Mouse (Mus musculus) cerebellum, postnatal 25 days (tissue): ENCODE data around the gene Tnfaip8l3.
A peak's percentile ranks its signal among the peaks of the same experiment; 100 is the strongest.
"Not testable (repeated sequence)": the region's sequence is repeated elsewhere in the genome, so short reads cannot be mapped to it uniquely, and the experiment has no call there.

ENCODE experiments used
- DNase-seq, 2 experiments: peaks; one replicate each; pipeline ENCODE4 v3.0.0; 2021; ENCODE audit warnings: mixed read lengths in 2 of 2

Tnfaip8l3 gene

GRCm38 (mm10) chr9:54068032-54068649, at the start of gene Tnfaip8l3:
Gene Tnfaip8l3, minus strand, starts transcription at chr9:54068388.
- peak; percentile 31 to 49 for DNase-seq

GRCm38 (mm10) chr9:54112726-54113125, 44.5 kb upstream of the Tnfaip8l3 start:
- peak in 1 of 2 experiments; percentile 17 for DNase-seq

DNA sequence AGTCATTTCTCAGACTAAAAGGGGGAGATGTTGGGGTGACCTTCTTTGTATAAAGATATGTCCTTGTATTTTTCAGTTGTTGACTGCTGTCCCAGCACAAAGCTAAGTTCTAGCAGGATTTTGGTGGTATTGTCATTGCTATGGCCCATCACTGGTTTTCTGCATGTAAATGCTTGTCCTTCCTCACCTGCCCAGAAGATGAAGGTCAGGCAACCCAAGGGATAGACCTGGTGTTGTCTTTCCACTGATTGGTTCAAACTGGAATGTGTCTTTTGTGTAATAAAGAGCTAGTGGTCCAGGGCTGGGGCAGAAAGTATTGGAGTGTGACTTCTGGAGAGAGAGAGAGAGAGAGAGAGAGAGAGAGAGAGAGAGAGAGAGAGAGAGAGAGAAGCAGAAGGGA, 30.4 kb upstream of the Tnfaip8l3 start:
- DNase-seq, result no peak

DNA sequence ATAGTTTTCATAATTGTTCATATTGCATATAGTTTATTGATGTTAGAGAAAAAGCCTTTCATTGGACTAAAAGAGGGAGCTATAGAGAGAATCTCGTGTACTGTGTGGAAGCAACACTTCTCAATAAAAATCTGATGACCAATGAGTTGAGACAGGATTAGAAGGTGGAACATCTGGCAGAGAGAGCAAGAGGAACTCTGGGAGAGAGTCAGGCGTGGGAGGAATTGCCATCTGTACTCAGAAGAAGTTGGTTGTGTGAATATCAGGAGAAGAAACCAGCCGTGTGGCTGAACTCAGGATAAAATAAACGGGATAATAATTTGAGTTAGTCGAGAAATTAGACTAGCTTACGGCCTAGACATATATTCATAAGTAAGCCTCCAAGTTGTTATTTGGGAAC, 28.9 kb upstream of the Tnfaip8l3 start:
- no peak for DNase-seq

- no peak for DNase-seq
Measured at GRCm38 (mm10) chr9:54084245-54084644, 16.1 kb upstream of the Tnfaip8l3 start.

- no peak for DNase-seq
Measured at GRCm38 (mm10) chr9:54077740-54078139, 9.6 kb upstream of the Tnfaip8l3 start.

DNA sequence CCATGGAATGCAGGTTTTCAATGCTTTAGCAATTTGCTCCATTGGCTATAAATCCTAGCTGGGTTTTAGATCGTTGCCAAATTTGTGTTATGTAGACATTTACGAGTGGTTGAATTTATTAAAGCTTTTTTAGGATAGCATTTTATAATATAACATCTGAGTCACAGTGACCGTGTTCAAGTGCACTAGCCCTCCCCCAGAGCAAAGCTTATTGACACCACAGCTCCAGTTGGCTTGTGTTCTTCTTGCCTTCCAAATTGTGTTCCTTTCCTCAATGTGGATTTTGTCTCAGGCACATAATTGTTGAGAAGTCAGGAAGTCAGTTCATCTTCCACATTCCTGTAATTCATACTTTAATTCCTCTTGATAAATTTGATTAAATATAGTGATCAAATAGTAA, 6.7 kb upstream of the Tnfaip8l3 start:
- no peak for DNase-seq

GRCm38 (mm10) chr9:54073688-54074087, 5.5 kb upstream of the Tnfaip8l3 start:
- DNase-seq, result no peak

DNA sequence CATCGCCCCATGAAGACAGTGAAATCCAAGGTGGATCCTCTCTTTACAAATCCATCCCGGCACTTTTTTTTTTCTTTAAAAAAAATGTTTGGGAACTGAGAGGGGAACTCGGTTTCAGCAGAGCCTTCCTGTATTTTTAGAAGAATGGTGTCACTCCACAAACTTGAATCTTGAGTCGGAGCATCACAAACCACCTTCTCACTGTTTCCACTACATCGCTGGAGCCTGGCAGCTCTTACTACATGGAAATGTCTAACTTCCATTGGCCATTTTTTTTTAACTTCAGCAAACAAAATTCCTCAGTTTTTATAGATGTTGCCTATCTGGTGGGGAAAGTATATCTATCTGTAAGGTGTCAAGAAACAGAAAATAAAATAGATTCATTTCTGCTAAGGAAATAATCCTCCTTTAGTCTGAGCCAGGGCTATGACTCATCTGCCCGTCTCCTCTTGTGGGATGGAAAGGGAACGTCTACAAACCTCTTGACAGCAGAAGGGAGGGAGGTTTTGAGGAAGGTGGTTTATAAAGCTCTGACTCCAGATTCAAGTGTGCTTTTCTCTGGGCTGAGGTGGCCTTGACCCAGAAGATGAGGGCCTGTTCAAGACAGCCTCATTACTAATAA, 3.4 kb upstream of the Tnfaip8l3 start:
- DNase-seq, result no peak

GRCm38 (mm10) chr9:54069204-54069603, 1.0 kb upstream of the Tnfaip8l3 start:
- DNase-seq, result no peak

- peak; percentile 72 to 83 for DNase-seq
Measured at GRCm38 (mm10) chr9:54068777-54069176, 589 bp upstream of the Tnfaip8l3 start.

DNA sequence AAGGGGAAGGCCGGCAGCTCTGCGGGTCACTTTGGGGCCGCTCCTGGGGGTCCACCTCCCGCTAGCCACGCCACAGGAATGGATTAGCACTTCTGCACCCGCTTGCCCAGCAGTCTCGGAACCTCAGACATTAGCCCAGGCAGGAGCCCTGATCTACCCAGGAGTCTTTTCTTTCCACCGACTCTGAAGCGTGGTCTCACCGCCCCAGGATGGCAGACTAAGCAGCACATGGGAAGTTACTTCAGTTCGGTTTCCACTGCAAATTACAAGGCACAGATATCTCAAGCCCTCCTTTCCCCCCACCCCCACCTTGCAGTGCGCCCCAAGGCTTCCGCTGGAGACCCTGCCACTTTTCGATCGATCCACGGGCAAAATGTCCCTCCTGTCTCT, 551 bp downstream of the Tnfaip8l3 start:
- DNase-seq, result no peak

DNA sequence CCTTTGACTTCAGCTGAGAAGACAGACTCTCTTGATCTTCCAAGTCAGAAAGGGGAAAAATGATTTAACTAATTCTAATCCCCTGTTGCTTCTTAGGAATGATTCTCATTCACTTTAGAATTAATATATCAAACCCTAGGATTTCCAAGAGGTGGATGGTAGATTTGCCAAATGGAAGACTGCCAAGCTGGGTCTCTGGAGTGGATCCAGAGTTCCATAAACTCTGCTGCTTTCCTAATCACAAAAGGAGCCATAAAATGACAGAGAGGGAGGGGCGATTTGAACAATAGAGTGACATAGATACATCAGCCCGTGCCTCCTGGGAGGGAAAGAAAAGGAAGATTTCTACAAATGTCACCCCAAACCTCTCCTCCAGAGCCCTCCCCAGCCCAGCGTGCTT, 3.4 kb downstream of the Tnfaip8l3 start:
- no peak for DNase-seq

- no peak for DNase-seq
Measured at GRCm38 (mm10) chr9:54063655-54064054, 4.5 kb downstream of the Tnfaip8l3 start.

GRCm38 (mm10) chr9:54061666-54062065, 6.5 kb downstream of the Tnfaip8l3 start:
- no peak for DNase-seq

DNA sequence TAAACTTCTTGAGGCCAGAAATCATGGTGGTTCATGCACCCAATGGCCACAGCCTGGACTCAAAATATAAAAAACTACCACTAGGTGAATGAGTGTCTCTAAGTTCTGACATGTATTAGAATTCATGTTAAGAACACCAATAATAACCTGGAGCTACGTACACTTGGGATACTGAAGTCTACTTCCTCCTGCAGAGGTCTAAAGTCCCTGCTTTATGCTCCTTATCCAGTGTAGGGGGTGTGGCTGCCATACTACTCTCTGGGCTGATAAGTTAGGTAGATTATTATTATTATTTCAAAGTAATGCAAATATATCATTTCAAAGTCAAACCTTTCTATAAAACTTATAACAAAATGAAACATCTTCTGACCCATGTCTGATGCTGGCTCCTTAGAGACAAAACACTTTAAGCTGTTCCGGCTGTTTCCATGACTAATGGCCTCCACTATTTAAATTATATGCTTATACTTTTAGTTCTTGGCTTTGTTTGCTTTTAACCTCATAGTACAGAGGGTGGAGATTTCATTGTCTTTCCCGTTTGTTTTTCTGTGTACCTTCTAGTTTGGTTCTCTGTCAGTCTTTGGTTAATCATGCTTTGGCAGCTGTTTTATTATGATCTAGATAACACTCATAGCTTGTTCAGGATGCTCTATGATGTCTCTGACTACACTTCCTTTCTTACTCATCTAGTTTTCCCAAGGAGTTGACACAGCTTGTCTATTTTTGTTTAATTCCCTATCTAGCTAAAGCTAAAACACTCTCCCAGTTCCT, 16.7 kb downstream of the Tnfaip8l3 start:
- no peak for DNase-seq

- DNase-seq, result no peak
Measured at GRCm38 (mm10) chr9:54048978-54049377, 19.2 kb downstream of the Tnfaip8l3 start.

- DNase-seq, result no peak
Measured at GRCm38 (mm10) chr9:54043067-54043466, 25.1 kb downstream of the Tnfaip8l3 start.

DNA sequence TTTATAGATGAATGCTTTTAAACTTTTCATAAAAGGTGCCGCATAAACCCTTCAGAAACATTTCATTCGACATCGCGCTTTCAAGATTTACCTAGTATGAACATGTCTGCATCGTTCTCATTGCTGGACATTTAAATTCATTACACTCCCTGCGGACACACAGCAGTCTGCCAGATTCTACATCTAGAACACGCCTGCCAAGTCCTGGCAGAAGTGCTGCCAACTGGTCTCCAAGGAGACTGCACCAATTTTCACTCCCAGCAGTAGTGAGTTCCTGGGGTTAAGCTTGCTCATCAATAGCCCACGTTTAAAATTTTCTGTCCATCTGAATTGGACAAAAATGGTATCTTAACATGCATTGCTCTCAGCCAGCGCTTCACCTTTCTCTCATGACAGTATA, 30.5 kb downstream of the Tnfaip8l3 start:
- DNase-seq, result peak; percentile 30 to 55

DNA sequence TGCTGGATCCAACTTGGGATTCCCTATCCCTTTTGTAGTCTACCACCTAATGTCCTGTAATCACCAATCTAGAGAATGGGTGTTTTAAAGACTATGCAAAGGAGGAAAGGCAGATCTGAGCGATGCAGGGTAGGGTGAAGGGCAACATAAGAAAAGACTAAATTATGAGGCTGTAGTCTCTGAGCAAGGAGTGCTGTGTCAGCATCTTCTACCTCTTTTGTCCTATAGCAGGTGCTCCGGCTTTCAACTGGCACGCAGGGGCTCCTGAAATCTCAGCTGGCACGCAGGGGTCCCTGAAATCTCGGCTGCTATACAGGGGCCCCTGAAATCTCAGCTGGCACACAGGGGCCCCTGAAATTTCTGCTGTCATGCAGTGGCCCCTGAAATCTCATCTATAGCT, 33.5 kb downstream of the Tnfaip8l3 start:
- no peak for DNase-seq

DNA sequence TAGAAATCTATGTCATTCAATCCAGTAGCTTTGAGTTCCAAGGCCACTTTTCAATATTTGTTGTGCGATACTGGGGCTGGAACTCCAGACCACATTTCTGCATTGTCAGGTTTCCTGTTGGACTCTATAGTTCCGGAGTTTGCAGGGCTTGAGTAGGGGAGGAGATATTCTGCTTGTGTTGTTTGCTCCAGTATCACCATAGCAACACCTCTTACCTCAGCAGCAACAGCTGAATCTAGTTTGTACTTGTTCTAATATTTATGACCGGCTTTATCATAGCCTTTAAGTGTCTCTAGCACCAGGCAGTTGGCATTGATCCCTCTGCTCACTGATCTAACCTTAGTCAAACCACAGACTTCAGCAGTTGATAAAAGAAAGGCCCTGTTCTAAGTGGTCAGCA, 45.4 kb downstream of the Tnfaip8l3 start:
- no peak for DNase-seq

- DNase-seq, result no peak
Measured at GRCm38 (mm10) chr9:53994528-53994927, 73.7 kb downstream of the Tnfaip8l3 start.

GRCm38 (mm10) chr9:53992567-53992966, 75.6 kb downstream of the Tnfaip8l3 start:
- not testable (repeated sequence) for DNase-seq

DNA sequence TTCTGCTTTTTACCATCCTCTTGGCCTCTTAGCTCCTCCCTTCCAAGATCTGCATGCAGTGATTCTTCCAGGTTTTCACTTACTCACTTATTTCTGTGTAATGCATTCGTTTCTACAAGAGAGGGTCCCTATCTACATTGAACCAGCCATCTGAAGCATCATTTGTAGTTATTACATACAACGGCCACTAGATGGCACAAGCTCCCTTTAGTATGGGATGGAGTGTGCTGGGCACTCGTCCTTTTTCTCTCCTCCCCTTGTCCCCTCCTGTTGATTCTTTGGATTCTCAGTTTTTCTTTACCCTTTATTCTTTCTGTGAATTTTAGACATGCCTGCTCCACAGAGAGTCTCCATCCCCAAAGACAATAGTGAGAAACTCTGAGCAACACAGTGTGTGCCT, 77.3 kb downstream of the Tnfaip8l3 start:
- DNase-seq, result peak; percentile 30 to 60
